Mouse (Mus musculus) E14TG2a.4 (cell line): ENCODE data around the gene Lbhd2.

Experiments used
- CTCF ChIP-seq: conservative IDR thresholded peaks from 2 replicates; pipeline ENCODE4 v1.5.1; 2014; ENCODE audit warnings: low read length
- NANOG ChIP-seq: IDR thresholded peaks from 2 replicates; pipeline ENCODE4 v1.6.1; 2014; ENCODE audit warnings: borderline replicate concordance, low read length, mixed read lengths

GRCm38 (mm10) chr12:111411631-111412355 lies 5.2 kb downstream of the Lbhd2 start:
- TF ChIP-seq CTCF = no peak
- no peak for TF ChIP-seq NANOG
